Comparison of ENCODE assay signal across 8 mouse cellular contexts in the genomic region with DNA sequence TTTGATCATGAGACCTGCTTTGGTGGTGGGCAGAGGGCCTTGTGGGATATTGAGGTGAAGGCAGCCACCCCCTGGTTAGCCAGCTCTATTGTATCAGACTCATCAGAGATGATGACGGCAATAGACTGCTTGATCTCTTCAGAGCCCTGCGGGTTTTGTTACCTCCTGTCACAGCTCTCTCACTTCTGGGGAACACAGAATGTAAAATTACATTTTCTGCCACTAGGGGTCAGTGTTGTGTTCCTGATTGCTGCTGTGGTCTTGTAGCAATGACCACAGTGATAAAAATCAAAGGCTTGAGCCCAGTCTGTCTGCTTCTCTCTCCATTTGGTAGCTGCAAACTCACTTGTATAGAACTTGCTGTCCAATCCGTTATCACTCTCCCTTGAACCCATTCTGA.
A peak's percentile ranks its signal among the peaks of the same experiment; 100 is the strongest.
DNase-seq lines count a peak whose midpoint lies in the region; ATAC-seq and TF ChIP-seq lines count a peak whose summit lies in the region.

No protein-coding gene starts in this region.

- TF ChIP-seq CTCF in left cerebral cortex, adult 2 months (IDR thresholded peaks at IDR 0.05), result peak; percentile 91

- no peaks in the 10 kb centered on the region for H3K9me3 ChIP-seq in embryonic facial prominence, embryonic 14.5 days (ENCODE audit: control insufficient read depth, low read length)
- H3K9me3 ChIP-seq in hindbrain, embryonic 16.5 days (ENCODE audit: control insufficient read depth, low read length), result no peaks in the 10 kb centered on the region
- no peaks in the 10 kb centered on the region for H3K9me3 ChIP-seq in midbrain, embryonic 16.5 days (replicated peaks; ENCODE audit: control insufficient read depth, low read length, poor library complexity, severe bottlenecking)

- no peak overlapping the region for H3K4me2 ChIP-seq in embryonic facial prominence, embryonic 14.5 days (ENCODE audit: low read depth, low read length)
- no peak overlapping the region for H3K4me2 ChIP-seq in hindbrain, embryonic 16.5 days (ENCODE audit: low read length)
- no peak overlapping the region for H3K4me2 ChIP-seq in midbrain, embryonic 16.5 days (ENCODE audit: low read length)

- ATAC-seq in embryonic facial prominence, embryonic 14.5 days (ENCODE audit: low read depth), result peak; percentile 71
- peak; percentile 90 for ATAC-seq in hindbrain, embryonic 16.5 days
- peak; percentile 74 for ATAC-seq in midbrain, embryonic 16.5 days
- ATAC-seq in erythroid progenitor cell, adult 5-6 weeks (replicated peaks; ENCODE audit: low FRiP score, poor library complexity, severe bottlenecking), result no peak

- H3K4me1 ChIP-seq in embryonic facial prominence, embryonic 14.5 days (ENCODE audit: control insufficient read depth, insufficient read depth, low read length), result no peaks in the 10 kb centered on the region
- no peaks in the 10 kb centered on the region for H3K4me1 ChIP-seq in hindbrain, embryonic 16.5 days (ENCODE audit: control insufficient read depth, insufficient read depth, low read depth, low read length)
- peaks cover 4% of the 10 kb centered on the region; the same call in 1 of the 2 replicates for H3K4me1 ChIP-seq in midbrain, embryonic 16.5 days (ENCODE audit: control insufficient read depth, insufficient read depth, low read length)

- 4% methylated on average over 3 of the region's 3 CpGs for WGBS in embryonic facial prominence, embryonic 14.5 days
- 2% methylated on average over 3 of the region's 3 CpGs for WGBS in hindbrain, embryonic 16.5 days
- WGBS in midbrain, embryonic 16.5 days, result 5% methylated on average over 3 of the region's 3 CpGs

- peak; percentile 63 for DNase-seq in ovary, postnatal 14 days (ENCODE audit: low spot score)
- DNase-seq in ovary, adult 18-20 months (ENCODE audit: low spot score), result no peak
- peak; percentile 69 for DNase-seq in adrenal gland, postnatal 14 days
- DNase-seq in embryonic facial prominence, embryonic 14.5 days (ENCODE audit: low spot score), result peak; percentile 74
- peak; percentile 49 to 58 for DNase-seq in left cerebral cortex, adult 2 months (ENCODE audit: extremely low spot score in 1 of 2, low spot score in 2 of 2)

- intact Hi-C loops in left cerebral cortex, adult 2 months (cut with DNase I), result loop anchor here (1.0 to 10.0 kb wide), 5 partner anchors 224 to 906 kb away; no protein-coding TSS in a partner anchor

- H3K27me3 ChIP-seq in embryonic facial prominence, embryonic 14.5 days (replicated peaks; ENCODE audit: control insufficient read depth, insufficient read depth, low read length), result no peaks in the 10 kb centered on the region
- no peaks in the 10 kb centered on the region for H3K27me3 ChIP-seq in hindbrain, embryonic 16.5 days (replicated peaks; ENCODE audit: control insufficient read depth, insufficient read depth, low read length)
- no peaks in the 10 kb centered on the region for H3K27me3 ChIP-seq in midbrain, embryonic 16.5 days (ENCODE audit: control insufficient read depth, insufficient read depth, low read depth, low read length)

- no peak overlapping the region for H3K4me3 ChIP-seq in embryonic facial prominence, embryonic 14.5 days (ENCODE audit: low read depth, low read length)
- H3K4me3 ChIP-seq in hindbrain, embryonic 16.5 days (ENCODE audit: low read length), result no peak overlapping the region
- H3K4me3 ChIP-seq in left cerebral cortex, adult 2 months, result no peak overlapping the region
- H3K4me3 ChIP-seq in midbrain, embryonic 16.5 days (ENCODE audit: low read depth, low read length), result no peak overlapping the region

- no peak overlapping the region for H3K27ac ChIP-seq in embryonic facial prominence, embryonic 14.5 days (replicated peaks; ENCODE audit: low read depth, low read length)
- H3K27ac ChIP-seq in hindbrain, embryonic 16.5 days (ENCODE audit: low read depth, low read length), result no peak overlapping the region
- H3K27ac ChIP-seq in left cerebral cortex, adult 2 months, result no peak overlapping the region
- H3K27ac ChIP-seq in midbrain, embryonic 16.5 days (ENCODE audit: low read length), result no peak overlapping the region

- H3K36me3 ChIP-seq in embryonic facial prominence, embryonic 14.5 days (ENCODE audit: control insufficient read depth, insufficient read depth, low read length), result no peaks in the 10 kb centered on the region
- no peaks in the 10 kb centered on the region for H3K36me3 ChIP-seq in hindbrain, embryonic 16.5 days (ENCODE audit: control insufficient read depth, insufficient read depth, low read length)
- H3K36me3 ChIP-seq in midbrain, embryonic 16.5 days (ENCODE audit: control insufficient read depth, insufficient read depth, low read length), result no peaks in the 10 kb centered on the region

- H3K9ac ChIP-seq in embryonic facial prominence, embryonic 14.5 days (ENCODE audit: low read depth, low read length), result no peak overlapping the region
- no peak overlapping the region for H3K9ac ChIP-seq in hindbrain, embryonic 16.5 days (ENCODE audit: low read depth, low read length)
- H3K9ac ChIP-seq in midbrain, embryonic 16.5 days (ENCODE audit: low read depth, low read length), result no peak overlapping the region
